Mouse (Mus musculus): ENCODE measurements around the gene Trdmt1. TPM values are rescaled to one million over a fixed set of nuclear protein-coding genes. Genes with fewer than 3 reads are reported as not detected.

Gene Trdmt1
- total RNA-seq, 2 experiments from 2014 or later = 6.6 to 9.1 TPM

DNA sequence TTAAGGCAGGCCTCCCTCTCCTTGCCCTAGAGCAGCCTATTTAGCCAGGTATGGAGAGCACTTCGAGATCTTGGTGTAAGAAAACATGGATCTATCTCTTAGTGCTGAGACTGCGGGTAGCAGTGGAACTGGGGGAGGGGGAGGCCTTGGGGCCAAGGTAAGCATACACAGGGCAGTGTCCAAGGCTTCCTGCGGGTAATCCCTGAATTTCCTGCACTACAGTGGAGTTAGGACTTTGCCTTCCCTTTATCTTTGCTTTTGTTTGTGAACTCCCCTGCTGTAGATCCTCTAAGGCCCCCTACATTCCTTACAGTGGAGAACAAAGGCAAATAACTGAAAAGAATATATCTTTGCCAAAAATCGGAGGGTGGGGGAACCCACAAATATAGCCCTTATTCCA is 29.5 kb downstream of the Trdmt1 start:
- no peak for DNase-seq
- intact Hi-C loops (cut with DNase I) = no loop called here

DNA sequence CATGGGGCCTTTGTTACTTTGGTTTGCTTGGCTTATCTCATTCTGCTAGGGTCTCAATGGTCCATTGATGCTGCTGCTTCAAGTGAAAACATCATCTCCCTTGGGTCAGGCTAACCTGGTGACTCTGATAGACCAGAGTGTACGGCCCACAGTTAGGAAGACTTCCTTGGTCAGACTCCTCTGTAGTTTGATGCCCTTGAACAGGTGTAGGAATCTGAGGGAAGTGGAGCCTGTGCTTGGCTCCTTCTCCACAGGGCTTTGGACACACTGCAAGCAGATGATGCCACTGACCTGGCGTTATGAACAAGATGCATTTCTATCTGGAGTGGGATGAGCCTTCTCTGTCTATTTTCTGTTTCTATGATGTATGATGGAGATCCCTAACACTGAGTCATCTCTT is 41.8 kb downstream of the Trdmt1 start:
- intact Hi-C loops (cut with DNase I) = no loop called here
- no peak for DNase-seq

DNA sequence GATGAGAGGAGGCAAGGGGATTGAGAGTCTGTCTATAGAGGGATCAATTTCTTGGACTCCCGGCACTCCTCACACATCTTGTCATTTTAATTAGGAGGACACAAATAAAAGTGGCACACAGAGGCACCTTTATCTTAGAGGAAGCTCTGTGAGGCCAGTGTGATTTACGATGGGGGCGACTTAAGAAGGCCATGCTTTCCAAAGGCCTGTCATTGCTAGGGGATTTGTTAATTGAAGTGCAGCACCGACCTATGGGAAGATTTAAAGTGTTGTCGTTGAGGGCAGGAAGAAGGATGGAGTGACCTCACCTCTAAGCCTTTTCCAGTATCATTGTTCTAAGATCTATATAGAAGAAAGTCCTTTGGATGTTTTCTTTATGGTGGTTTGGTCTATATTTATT is 42.9 kb downstream of the Trdmt1 start:
- intact Hi-C loops (cut with DNase I) = no loop called here
- DNase-seq = no peak

DNA sequence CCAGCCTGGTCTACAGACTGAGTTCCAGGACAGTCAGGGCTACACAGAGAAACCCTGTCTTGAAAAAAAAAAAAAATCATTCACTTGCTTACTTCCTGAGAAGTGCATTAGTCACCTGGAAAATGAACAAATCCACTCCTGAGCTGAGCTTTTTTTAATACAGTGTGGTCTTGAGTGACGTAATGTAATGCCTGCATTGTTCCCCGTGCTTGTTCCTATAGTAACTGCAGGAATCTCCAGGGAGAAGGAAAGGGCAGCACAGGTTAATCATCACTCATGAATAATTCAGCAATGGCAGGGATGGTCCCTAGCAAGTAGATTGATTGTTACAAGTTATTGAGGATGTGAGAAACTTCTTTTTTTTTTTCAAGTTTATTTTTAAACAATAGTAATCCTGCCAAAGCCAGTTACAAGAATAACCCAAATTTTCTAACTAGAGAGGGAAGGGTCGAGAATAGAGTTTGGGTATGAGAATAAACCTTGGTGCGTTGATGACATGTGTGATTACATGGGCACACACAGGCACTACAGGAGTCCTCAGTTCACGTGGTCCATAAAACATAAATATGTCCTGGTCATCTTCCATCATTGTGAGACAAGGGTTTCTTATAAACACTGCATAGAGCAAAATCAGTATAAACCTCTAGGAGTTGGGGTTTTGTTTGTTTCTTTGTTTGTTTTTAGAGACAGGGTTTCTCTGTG is 44.0 kb downstream of the Trdmt1 start:
- intact Hi-C loops (cut with DNase I) = no loop called here
- DNase-seq = no peak

DNA sequence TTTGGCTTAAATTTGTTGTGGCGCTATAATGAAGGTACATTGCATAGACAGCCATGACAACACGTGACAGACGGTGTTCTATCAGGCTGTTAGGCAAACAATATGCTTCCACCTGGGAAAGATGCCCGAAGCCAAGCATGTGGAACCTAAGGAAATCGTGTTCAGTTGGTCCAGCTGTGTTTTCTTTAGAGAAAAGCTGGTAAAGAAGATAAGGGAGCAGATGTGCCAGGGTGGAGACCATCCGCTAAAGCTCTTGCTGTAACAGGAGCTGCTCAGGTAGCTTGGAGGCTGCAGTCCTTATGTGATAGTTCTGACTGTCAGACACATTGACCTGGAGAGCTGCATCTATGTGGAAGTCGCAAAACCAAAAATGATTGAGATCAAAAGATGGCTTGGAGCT is 45.3 kb downstream of the Trdmt1 start:
- intact Hi-C loops (cut with DNase I) = no loop called here
- DNase-seq = no peak

DNA sequence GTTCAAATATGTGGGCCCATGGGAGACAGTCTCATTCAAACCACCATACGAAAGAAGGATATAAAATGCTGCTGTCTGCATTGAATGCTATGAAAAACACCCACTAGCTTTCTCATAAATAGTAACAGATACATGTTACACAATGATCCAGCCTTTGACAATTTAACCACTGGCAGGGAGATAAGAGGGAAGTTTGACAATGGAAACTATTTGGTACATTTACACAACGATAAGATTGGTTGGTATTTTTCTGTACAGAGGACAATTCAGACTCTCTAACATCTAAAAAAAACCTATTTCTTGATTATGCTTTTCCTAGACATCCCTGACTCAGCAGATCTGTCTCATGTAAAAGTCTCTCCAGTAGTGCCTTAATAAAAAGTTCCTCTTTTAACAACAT is 48.4 kb downstream of the Trdmt1 start:
- intact Hi-C loops (cut with DNase I) = no loop called here

DNA sequence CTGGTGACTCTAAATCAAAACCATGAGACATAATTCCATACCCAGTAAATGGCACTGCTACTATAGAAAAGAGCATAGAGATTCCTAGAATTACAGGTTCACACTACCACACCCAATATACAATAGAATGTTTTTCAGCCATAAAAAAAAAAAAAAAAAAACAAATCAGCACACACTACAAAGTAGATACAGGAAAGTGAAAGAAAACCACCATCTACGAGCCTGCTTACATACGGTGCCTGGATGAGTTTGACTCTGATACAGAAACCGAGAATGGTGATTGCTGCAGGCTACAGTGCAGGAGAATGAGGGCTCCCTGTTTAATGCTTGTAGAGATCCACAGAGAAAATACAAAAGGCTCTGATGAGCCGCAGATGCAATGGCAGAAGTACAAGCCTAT is 51.5 kb downstream of the Trdmt1 start:
- DNase-seq = no peak
- intact Hi-C loops (cut with DNase I) = no loop called here

More for the DNA sequence above, 48.4 kb downstream of the Trdmt1 start:
- no peak for DNase-seq

DNA sequence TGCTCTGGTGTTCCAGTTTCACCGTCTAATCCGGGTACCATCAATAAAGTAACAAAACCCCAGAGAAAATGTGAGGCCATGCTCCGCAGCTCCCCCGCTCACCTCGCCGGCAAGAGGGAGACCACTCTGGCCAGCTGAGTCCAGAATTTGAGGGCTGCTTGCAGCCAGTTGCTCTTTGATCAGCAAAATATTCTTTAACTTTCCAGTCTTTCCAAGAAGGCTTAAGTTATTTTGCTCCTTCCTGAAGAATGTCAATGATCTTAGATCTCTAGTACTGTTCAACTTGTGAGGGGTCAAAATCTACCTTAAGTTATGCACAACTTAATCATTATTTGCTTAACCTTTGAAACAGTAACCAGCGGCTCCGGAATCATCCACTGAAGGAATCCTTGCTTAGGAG is 52.7 kb downstream of the Trdmt1 start, which contains the start of gene Cubn:
Gene Cubn (minus strand): TSS at position 80 of the 400 bp plus-strand sequence.
- intact Hi-C loops (cut with DNase I) = no loop called here
- no peak for DNase-seq

DNA sequence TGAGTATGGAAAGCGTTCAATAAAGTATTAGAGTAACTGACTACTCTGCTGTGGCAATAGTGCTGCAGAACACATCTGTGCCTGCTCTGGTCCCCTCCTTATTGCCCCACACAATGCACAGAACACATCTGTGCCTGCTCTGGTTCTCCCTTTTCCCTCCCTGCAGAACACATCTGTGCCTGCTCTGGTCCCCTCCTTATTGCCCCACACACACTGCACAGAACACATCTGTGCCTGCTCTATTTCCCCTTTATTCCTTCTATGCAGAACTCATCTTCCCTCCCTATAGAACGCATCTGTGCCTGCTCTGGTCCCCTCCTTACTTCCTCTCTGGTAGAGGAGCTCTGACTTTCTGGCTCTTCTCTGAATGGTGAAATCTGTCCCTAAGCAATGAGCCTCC is 54.0 kb downstream of the Trdmt1 start:
- intact Hi-C loops (cut with DNase I) = no loop called here

DNA sequence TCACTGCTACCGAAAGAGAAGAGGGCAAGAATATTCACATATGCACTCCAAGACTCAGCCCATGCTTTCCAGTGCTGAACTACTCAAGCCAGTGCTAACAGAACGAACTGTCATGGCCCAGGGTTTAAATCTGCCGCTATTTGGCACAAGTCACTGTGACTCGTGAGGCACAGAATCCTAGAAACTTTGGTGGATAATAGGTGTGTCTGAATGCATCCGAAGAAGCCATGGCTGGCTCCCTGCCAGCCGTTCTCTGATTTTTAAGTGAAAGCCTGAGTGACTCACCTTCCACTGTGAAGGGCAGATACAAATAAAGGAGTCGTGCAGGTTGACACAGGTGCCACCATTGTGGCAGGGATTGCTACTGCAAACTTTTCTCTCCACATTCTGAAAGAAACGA is 58.0 kb downstream of the Trdmt1 start:
- no peak for DNase-seq
- intact Hi-C loops (cut with DNase I) = no loop called here

More for the DNA sequence above, 54.0 kb downstream of the Trdmt1 start:
- no peak for DNase-seq

DNA sequence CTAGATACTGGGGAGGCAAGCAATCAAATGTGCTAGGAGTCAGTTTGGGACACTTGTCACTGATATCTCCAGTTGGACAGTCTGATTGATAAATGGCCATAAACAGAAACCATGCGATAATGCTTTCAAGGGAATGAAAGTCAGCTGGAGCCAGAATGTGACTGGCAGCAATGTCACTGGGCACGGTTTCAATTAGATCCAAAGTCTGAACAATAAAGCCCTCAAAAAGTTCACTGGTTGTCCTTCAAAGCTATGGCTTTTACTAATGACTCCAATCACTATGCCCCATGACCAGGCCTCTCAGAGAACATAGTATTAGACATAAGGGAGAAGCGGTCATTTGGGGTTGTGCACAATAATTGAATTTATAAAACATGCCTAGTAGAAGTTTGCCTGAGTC is 59.9 kb downstream of the Trdmt1 start:
- peak in 1 of 2 experiments; percentile 35 for DNase-seq
- intact Hi-C loops (cut with DNase I) = no loop called here

DNA sequence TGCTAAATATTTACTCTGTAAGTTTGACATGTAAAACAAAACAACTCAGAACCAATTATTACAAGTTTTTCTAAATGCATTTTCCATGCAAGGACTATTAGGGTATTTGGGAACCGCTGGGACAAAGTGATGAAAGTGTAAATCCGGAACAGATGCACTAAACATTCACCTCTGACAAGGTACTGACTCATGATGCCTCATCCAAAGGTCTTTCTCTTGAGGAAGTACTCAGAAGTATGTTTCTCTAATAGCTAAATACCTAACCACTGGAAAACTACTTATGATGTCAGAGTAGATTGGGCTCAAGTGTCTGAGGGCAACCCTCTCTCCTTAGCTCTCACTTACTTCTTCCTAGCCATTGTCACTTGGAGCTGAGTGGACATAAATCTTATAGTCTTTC is 63.7 kb downstream of the Trdmt1 start:
- intact Hi-C loops (cut with DNase I) = no loop called here
- DNase-seq = no peak

DNA sequence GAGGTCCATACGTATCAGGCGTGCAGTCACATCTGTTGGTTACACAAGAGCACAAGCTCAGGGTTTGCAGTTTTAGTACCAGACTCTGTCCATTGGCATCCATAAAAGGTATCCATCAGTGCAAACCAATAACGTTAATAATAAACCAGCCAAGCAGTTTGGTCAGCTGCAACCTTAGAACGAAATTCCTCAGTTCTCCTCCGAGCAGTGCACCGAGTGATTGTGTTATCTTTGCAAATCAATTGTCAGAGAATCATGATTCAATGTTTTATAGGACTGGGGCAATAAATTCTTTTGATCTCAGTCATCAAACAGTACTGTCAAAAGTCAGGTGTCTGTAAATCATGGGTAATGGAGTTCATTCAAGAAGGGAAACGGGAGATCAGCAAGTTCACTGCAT is 65.3 kb downstream of the Trdmt1 start:
- intact Hi-C loops (cut with DNase I) = no loop called here
- DNase-seq = no peak

DNA sequence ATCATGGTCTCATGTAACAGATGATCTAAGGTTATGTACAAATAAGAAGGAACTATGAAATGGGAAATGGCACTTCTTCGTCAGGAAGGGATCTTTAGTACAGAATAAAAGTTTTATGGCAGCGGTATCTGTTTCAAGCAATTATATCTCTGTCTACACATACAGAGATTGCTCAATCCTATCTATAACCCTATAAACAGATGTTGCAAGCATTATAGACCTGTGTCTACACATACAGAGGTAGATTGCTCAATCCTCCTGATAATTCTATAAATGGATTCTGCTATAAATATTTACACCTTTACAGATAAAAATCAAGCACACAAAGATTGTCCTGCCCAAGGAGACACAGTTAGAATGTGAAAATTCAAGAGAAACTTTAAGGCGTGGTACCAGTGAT is 74.4 kb downstream of the Trdmt1 start:
- intact Hi-C loops (cut with DNase I) = no loop called here
- DNase-seq = no peak

DNA sequence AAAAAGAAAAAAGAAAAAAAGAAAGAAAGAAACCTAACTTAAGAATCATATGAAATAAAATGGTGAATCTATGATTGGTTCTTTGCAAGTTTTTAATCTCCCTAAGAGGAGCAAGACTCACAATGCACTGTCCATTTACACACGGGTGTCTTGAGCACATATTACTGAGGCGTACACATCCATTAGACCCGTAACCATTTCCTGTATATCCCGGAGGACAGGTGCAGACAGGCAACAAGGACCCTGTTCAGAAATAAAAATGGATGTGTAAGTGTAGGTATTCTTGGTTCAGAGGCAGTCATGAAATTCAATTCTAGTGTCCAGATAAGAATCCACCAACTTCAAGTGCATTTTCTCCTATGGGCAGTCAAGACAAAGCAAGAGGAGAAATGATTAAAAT is 74.8 kb downstream of the Trdmt1 start:
- DNase-seq = no peak
- intact Hi-C loops (cut with DNase I) = no loop called here

DNA sequence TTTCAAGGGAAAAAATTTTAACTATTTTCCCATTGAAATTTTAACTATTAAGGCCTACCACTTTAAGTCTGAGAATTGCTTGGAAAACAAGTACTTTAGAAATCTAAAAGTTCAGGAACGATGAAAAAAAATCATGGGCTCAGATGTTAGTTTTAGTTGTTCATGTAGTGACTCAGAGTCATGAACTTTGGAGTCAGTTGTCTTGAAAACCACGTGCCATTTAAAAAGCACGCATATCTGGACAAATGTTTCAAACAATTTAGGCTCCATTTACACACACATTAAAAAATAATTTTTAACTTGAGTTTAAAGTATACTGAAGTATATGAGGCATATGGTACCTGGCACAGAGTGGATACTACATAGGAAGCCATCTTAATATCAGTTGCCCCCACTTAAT is 77.8 kb downstream of the Trdmt1 start:
- no peak for DNase-seq
- intact Hi-C loops (cut with DNase I) = no loop called here

Other genes with a start within 250 kb of the Trdmt1 start
- 1 to 10 TPM; 1.2 TPM for gene Cubn, start 52.9 kb downstream of the Trdmt1 start, total RNA-seq (2021)
- 100 to 1,000 TPM; 554 to 575 TPM for gene Vim, start 29.3 kb upstream of the Trdmt1 start, total RNA-seq (2021)
- 1 to 10 TPM; 2.3 to 2.5 TPM for gene St8sia6, start 249.4 kb upstream of the Trdmt1 start, total RNA-seq (2021)

All from heart, postnatal 14 days (tissue).